Mouse (Mus musculus): ENCODE measurements around the gene AC129217.1. TPM values are rescaled to one million over a fixed set of nuclear protein-coding genes. Genes with fewer than 3 reads are reported as not detected.
A peak's percentile ranks its signal among the peaks of the same experiment; 100 is the strongest.

The AC129217.1 gene
- polyA plus RNA-seq (2015; fragmentation: Nextera tagmentation; extraction: Ambion mirVana) = not detected in 2 replicates

DNA sequence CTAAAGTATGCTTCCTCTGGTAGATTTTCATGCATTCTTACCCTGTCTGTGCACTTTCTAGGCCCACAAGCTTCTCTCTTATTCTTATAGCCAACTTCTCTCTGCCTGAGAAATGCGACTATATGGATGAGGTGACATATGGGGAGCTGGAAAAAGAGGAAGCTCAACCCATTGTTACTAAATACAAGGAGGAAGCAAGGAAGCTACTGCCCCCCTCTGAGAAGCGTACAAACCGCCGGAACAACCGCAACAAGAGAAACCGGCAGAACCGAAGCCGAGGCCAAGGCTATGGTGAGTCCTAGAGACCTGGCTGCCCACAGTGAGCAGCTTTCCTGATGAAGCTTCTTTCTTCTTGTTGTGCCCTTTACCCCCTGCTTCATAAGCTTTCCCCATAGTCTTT is at the start of gene AC129217.1:
Gene AC129217.1, plus strand, starts transcription at position 114 of the 400 bp plus-strand sequence.
- WGBS = 85% methylated on average over 8 of the region's 8 CpGs

DNA sequence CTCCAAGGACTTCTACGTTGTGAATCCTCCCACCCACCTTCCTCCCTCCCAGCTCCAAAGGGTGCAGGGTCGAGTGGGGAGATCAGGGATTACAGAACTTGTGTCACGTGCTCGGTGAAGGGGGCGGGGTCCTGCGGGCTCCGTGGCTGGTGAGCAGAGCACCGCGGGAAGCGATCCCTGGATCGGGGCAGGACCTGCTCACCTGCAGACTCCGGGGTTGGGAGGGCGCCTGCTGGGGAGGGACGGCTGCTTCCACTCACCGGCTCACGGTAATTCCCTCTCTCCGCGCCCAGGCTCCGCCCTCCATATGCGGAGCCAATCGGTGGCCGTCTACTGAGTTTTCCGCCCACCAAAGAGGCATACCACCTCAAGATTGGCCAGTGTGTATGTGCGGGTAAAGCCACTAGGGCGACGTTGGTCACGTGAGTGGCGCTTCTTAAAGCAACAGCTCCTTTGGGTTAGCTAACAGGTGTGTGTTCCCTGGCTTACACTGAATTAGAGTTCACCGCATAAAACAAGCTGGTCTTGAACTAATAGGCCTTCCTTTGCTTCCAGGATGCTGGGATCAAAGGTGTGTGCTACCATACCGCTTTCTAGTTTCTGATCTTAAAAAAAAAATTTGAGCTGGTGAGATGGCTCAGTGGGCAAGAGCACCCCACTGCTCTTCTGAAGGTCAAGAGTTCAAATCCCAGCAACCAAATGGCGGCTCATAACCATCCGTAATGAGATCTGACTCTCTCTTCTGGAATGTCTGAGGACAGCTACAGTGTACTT is 43.4 kb upstream of the AC129217.1 start, which contains the start of gene Taf6l:
Gene Taf6l, minus strand, starts transcription at position 410 of the 774 bp plus-strand sequence.
- ATAC-seq = peak; percentile 99
- 1% methylated on average over 31 of the region's 32 CpGs for WGBS
- H3K9me3 ChIP-seq (replicated peaks; ENCODE audit: control insufficient read depth, low read length, poor library complexity, severe bottlenecking) = no peaks in the 10 kb centered on the region
- peak within 1 kb of the TSS; percentile 75 for H3K9ac ChIP-seq (ENCODE audit: low read depth, low read length)
- H3K36me3 ChIP-seq (ENCODE audit: control insufficient read depth, insufficient read depth, low read length) = peaks cover 13% of the 10 kb centered on the region; the same call in 1 of the 2 replicates
- H3K4me1 ChIP-seq (ENCODE audit: control insufficient read depth, insufficient read depth, low read length) = peaks cover 16% of the 10 kb centered on the region
- peak within 1 kb of the TSS; percentile 64 for H3K4me2 ChIP-seq (ENCODE audit: low read length)
- H3K27ac ChIP-seq (ENCODE audit: low read length) = peak within 1 kb of the TSS; percentile 80
- peak within 1 kb of the TSS; percentile 66 for H3K4me3 ChIP-seq (ENCODE audit: low read depth, low read length)
- H3K27me3 ChIP-seq (ENCODE audit: control insufficient read depth, insufficient read depth, low read depth, low read length) = no peaks in the 10 kb centered on the region

More for the DNA sequence above, at the start of gene AC129217.1:
- Histone ChIP-seq H3K4me3 (ENCODE audit: low read depth, low read length) (no peak within 1 kb of the TSS), H3K4me2 (ENCODE audit: low read length) (no peak within 1 kb of the TSS), H3K36me3 (ENCODE audit: control insufficient read depth, insufficient read depth, low read length) (peaks cover 61% of the 10 kb centered on the region), H3K27ac (ENCODE audit: low read length) (no peak within 1 kb of the TSS), H3K9ac (ENCODE audit: low read depth, low read length) (no peak within 1 kb of the TSS), H3K9me3 (replicated peaks; ENCODE audit: control insufficient read depth, low read length, poor library complexity, severe bottlenecking) (no peaks in the 10 kb centered on the region), H3K27me3 (ENCODE audit: control insufficient read depth, insufficient read depth, low read depth, low read length) (no peaks in the 10 kb centered on the region), H3K4me1 (ENCODE audit: control insufficient read depth, insufficient read depth, low read length) (no peaks in the 10 kb centered on the region)
- ATAC-seq = no peak

DNA sequence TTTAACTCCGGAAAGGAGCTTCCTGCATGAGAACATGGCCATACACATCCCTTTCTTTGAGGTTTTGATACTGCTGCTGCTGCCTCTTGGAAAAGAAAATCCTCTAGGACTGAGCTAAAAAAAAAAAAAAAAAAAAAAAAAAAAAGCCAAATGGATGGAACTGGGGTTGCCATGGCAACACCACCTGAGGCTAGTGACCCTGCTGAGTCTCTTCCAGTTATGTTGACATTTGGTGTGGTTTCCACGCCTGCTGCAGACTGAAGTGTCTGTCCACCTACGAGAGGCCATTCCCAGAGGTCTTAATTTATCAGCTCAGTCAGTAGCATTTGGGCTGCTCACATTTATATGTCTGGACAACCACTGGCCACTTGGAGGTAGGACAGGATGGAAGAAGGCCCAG is 41.1 kb upstream of the AC129217.1 start:
- WGBS = 12% methylated on average over 3 of the region's 3 CpGs
- peaks cover 16% of the 10 kb centered on the region for H3K4me1 ChIP-seq (ENCODE audit: control insufficient read depth, insufficient read depth, low read length)
- H3K9ac ChIP-seq (ENCODE audit: low read depth, low read length) = 0 out of 2 replicates have a peak overlapping the region, but pooled peaks have one; percentile 10
- no peak overlapping the region for H3K4me2 ChIP-seq (ENCODE audit: low read length)
- H3K4me3 ChIP-seq (ENCODE audit: low read depth, low read length) = no peak overlapping the region
- H3K27ac ChIP-seq (ENCODE audit: low read length) = peak overlapping the region; percentile 39
- no peak for ATAC-seq
- H3K9me3 ChIP-seq (replicated peaks; ENCODE audit: control insufficient read depth, low read length, poor library complexity, severe bottlenecking) = no peaks in the 10 kb centered on the region
- no peaks in the 10 kb centered on the region for H3K27me3 ChIP-seq (ENCODE audit: control insufficient read depth, insufficient read depth, low read depth, low read length)
- peaks cover 10% of the 10 kb centered on the region for H3K36me3 ChIP-seq (ENCODE audit: control insufficient read depth, insufficient read depth, low read length)

DNA sequence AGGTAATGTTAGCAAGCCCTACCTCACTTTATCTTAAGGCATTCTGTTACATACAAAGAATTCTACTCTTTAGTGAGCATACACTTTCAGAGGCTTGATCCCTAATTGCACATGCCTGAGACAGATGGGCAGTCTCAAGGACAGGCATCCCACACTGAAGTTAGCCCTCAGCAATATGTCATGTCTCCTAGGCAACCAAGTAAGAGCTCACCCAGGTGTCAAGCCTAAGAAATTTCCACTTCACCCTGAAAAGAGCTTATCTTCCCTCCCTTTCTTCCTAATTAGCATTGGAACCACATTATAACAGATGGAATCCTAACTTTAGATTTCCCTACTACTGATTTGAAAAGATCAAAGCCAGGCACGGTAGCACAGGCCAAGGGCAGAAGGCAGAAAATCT is 40.4 kb upstream of the AC129217.1 start:
- no peak for ATAC-seq
- 24% methylated on average over 1 of the region's 1 CpGs for WGBS
- Histone ChIP-seq H3K9ac (ENCODE audit: low read depth, low read length) (no peak overlapping the region), H3K4me1 (ENCODE audit: control insufficient read depth, insufficient read depth, low read length) (peaks cover 16% of the 10 kb centered on the region), H3K27ac (ENCODE audit: low read length) (peak overlapping the region; percentile 39; the same call in 1 of the 2 replicates), H3K36me3 (ENCODE audit: control insufficient read depth, insufficient read depth, low read length) (peaks cover 16% of the 10 kb centered on the region), H3K9me3 (replicated peaks; ENCODE audit: control insufficient read depth, low read length, poor library complexity, severe bottlenecking) (no peaks in the 10 kb centered on the region), H3K4me2 (ENCODE audit: low read length) (no peak overlapping the region), H3K27me3 (ENCODE audit: control insufficient read depth, insufficient read depth, low read depth, low read length) (no peaks in the 10 kb centered on the region), H3K4me3 (ENCODE audit: low read depth, low read length) (no peak overlapping the region)

DNA sequence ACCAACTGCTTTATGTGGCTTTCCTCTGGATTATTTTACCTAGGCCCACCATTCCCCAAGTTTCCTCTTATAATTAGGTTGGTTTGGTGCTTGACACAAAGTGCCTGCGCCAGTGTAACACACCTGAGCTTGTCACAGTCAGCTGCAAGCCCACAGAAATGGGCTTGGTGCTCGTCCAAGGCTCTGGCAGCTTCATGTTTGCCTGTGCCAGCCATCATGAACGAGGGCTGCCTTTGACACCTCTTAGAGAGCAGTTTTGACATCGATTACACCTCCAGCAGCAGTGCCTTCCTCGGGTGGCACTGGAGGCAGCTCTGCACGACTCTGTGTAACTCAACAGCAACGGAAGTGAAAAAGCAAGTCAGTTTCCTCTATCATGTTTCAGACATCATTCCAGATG is 39.4 kb upstream of the AC129217.1 start:
- ATAC-seq = no peak
- Histone ChIP-seq H3K36me3 (ENCODE audit: control insufficient read depth, insufficient read depth, low read length) (peaks cover 24% of the 10 kb centered on the region), H3K27ac (ENCODE audit: low read length) (no peak overlapping the region), H3K4me3 (ENCODE audit: low read depth, low read length) (no peak overlapping the region), H3K9me3 (replicated peaks; ENCODE audit: control insufficient read depth, low read length, poor library complexity, severe bottlenecking) (no peaks in the 10 kb centered on the region), H3K4me1 (ENCODE audit: control insufficient read depth, insufficient read depth, low read length) (peaks cover 14% of the 10 kb centered on the region), H3K9ac (ENCODE audit: low read depth, low read length) (no peak overlapping the region), H3K27me3 (ENCODE audit: control insufficient read depth, insufficient read depth, low read depth, low read length) (no peaks in the 10 kb centered on the region), H3K4me2 (ENCODE audit: low read length) (no peak overlapping the region)
- WGBS = 87% methylated on average over 7 of the region's 7 CpGs

DNA sequence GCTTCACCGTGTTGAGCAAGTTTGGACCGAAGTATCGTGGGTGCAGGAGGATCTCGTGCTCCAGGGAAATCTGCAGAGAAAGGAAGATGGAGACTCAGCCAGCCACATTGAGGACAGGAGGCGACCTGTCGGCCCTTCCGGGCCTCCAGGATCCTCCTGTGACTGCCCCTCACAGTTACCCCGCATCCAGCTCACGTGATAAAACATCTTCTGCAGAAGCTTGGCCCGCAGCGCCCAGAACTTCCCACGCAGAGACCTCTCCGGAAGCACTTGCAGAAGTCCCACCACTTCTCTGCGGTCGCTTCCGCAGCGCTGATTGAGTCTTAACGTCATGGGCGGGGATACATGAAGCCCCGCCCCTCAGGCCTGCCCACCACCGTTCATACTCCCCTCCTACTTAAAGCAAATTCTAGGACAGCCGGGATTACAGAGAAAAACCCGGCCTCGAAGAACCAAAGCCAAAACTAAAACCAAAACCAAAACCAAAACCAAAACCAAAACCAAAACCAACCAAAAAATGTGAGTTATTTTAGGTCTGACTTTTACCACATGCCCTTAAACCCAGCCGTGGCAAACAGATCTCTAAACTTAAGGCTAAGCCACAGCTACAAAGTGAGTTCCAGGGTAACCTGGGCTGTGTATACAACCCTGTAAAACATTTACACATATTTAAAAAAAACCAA is 31.2 kb upstream of the AC129217.1 start, which contains the start of gene Polr2g:
Gene Polr2g, minus strand, starts transcription at position 314 of the 683 bp plus-strand sequence.
- 2% methylated on average over 25 of the region's 25 CpGs for WGBS

DNA sequence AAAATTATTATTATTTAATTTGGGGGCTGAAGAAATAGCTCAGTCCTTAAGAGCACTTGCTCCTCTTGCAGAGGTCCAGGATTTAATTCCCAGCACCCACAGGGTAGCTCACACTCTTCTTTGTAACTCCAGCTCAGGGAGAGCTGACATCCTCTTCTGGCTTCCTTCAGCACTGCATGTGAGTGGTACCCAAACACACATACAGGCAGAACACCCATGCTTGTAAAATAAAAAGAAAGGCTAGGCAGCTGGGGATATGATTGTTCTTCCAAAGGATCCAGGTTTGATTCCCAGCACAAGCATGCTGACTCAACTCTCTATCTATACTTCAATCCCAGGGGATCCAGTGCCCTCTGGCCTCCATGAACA is 30.6 kb upstream of the AC129217.1 start:
- Histone ChIP-seq H3K9me3 (replicated peaks; ENCODE audit: control insufficient read depth, low read length, poor library complexity, severe bottlenecking) (no peaks in the 10 kb centered on the region), H3K4me3 (ENCODE audit: low read depth, low read length) (no peak overlapping the region), H3K4me2 (ENCODE audit: low read length) (peak overlapping the region; percentile 93), H3K4me1 (ENCODE audit: control insufficient read depth, insufficient read depth, low read length) (peaks cover 26% of the 10 kb centered on the region), H3K36me3 (ENCODE audit: control insufficient read depth, insufficient read depth, low read length) (peaks cover 11% of the 10 kb centered on the region), H3K27me3 (ENCODE audit: control insufficient read depth, insufficient read depth, low read depth, low read length) (no peaks in the 10 kb centered on the region), H3K9ac (ENCODE audit: low read depth, low read length) (no peak overlapping the region), H3K27ac (ENCODE audit: low read length) (no peak overlapping the region)
- ATAC-seq = no peak

More for the DNA sequence above, 31.2 kb upstream of the AC129217.1 start, which contains the start of gene Polr2g:
- Histone ChIP-seq H3K9me3 (replicated peaks; ENCODE audit: control insufficient read depth, low read length, poor library complexity, severe bottlenecking) (no peaks in the 10 kb centered on the region), H3K27ac (ENCODE audit: low read length) (peak within 1 kb of the TSS; percentile 60), H3K4me3 (ENCODE audit: low read depth, low read length) (peak within 1 kb of the TSS; percentile 68), H3K36me3 (ENCODE audit: control insufficient read depth, insufficient read depth, low read length) (peaks cover 16% of the 10 kb centered on the region), H3K9ac (ENCODE audit: low read depth, low read length) (peak within 1 kb of the TSS; percentile 72), H3K27me3 (ENCODE audit: control insufficient read depth, insufficient read depth, low read depth, low read length) (no peaks in the 10 kb centered on the region), H3K4me1 (ENCODE audit: control insufficient read depth, insufficient read depth, low read length) (peaks cover 25% of the 10 kb centered on the region), H3K4me2 (ENCODE audit: low read length) (peak within 1 kb of the TSS; percentile 93)
- peak; percentile 75 for ATAC-seq

DNA sequence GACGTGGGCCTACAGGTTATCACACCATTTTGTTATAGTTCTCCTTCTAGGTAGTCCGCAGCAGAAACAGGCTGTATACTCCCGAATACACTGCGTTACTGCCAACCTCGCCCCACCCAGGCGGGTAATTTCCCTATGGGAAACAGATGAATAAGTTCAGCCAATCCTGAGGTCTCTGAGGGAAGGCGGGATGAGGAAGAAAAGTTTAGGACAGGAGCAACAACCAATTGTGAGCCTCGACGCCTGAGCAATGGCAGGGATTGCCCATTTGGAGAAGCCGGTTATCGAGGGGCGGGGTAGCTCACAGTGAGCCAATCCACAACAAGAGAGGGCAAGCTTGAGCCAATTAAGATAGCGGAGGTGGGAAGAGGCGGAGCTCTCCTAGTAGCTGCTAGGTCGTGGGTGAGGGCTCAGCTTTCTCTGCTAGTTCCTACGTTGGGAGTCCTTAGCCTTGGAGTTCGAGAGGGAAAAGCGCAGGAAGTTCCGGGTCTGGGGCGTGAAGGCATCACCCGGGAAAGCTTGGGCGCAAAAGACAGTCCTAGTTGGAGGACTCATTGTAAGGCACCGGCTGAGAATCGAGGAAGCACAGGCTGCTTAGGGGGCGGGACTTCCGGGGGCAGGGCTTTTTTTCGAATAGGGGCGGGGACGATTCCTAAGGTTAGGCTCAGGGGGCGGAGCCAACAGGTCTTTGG is 27.3 kb upstream of the AC129217.1 start, which contains the start of gene Zbtb3:
Gene Zbtb3, plus strand, starts transcription at position 426 of the 692 bp plus-strand sequence.
- ATAC-seq = peak; percentile 98
- peaks cover 21% of the 10 kb centered on the region for H3K4me1 ChIP-seq (ENCODE audit: control insufficient read depth, insufficient read depth, low read length)
- WGBS = under 1% methylated on average over 30 of the region's 30 CpGs
- no peaks in the 10 kb centered on the region for H3K9me3 ChIP-seq (replicated peaks; ENCODE audit: control insufficient read depth, low read length, poor library complexity, severe bottlenecking)
- H3K36me3 ChIP-seq (ENCODE audit: control insufficient read depth, insufficient read depth, low read length) = peaks cover 7% of the 10 kb centered on the region
- H3K27me3 ChIP-seq (ENCODE audit: control insufficient read depth, insufficient read depth, low read depth, low read length) = no peaks in the 10 kb centered on the region
- H3K9ac ChIP-seq (ENCODE audit: low read depth, low read length) = peak within 1 kb of the TSS; percentile 74
- H3K4me3 ChIP-seq (ENCODE audit: low read depth, low read length) = peak within 1 kb of the TSS; percentile 70
- peak within 1 kb of the TSS; percentile 67 for H3K4me2 ChIP-seq (ENCODE audit: low read length)
- peak within 1 kb of the TSS; percentile 95 for H3K27ac ChIP-seq (ENCODE audit: low read length)
